Mouse (Mus musculus): ENCODE results near the gene Cpeb1. TPM values are rescaled to one million over a fixed set of nuclear protein-coding genes. Genes with fewer than 3 reads are reported as not detected.

Gene Cpeb1
- total and polyA plus RNA-seq, 3 experiments = 15.3 to 34.6 (median 26.2) TPM

DNA sequence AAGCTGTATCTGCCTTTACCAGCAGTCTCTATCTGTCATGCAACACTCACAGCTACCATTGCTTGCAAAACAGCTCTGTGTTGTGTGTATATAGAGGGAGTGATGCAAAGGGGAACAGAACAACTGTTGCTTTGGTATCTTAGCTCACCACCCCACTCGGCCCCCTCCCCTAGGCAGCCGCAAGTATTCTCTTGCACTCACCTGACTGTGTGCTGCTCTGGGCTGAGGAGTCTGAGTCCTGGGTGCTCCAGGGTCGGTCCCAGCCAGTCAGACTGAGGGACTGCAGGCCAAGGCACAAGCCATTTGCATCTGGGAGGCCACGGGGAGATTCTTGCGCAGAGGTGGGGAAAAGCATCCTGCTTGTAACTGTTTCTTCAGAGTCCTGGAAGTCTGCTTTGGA is 83.5 kb downstream of the Cpeb1 start:
- DNase-seq = no peak

DNA sequence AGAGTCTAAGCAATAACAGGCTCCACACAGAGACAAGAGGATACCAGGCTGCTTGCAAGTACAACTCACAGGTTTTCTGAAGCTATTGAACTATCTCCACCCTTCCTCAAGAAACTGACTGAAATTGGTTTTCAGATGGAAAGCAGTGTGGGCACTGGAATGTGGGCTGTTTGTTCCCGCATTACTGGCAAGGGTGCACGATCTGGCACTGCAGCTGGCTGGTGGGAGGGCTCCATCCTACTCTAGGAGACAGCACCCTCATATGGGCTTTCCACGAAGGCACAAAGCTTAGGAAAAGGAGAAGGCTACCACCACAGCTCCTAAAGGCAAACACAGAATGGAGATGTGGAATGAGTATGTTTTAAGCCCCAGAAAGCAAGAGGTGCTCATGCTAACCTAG is 85.5 kb downstream of the Cpeb1 start:
- no peak for DNase-seq

DNA sequence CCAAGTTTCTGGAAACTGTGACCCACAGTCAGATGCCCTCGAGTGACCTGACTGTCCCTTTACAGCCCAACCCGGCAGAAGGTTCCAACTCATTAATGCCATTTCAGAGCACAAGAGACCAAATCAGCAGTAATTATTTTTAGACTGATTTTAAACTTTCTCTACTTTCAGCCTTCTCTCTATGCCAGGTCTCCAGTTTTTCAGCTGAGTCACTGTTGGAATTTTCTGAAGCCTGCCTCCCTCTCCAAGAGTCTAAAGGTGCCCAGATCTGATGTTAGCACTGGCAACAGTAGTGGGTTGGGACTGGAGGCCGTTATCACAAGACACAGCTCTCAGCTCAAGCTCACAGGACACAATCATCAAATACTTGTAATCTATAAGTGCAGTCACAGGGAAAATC is 87.3 kb downstream of the Cpeb1 start:
- DNase-seq = no peak

DNA sequence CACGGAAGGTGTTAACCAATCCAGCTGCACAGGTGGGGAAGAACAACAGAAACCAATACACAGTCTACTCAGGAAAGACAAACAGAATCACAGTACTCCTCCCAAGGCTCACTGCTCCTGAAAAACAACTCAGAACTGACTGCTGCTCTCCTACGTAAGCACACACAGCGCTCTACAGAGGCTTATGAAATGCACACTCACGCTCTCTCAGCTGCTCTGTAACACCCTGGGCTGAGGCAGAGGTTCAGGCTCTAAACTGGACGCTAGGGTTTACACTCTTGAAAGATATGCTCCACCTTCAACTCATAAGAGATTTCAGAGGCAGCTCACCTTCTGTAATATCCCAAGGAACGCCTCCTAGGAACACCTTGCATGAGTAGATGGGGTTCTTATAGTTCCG is 98.3 kb downstream of the Cpeb1 start:
- DNase-seq = no peak

DNA sequence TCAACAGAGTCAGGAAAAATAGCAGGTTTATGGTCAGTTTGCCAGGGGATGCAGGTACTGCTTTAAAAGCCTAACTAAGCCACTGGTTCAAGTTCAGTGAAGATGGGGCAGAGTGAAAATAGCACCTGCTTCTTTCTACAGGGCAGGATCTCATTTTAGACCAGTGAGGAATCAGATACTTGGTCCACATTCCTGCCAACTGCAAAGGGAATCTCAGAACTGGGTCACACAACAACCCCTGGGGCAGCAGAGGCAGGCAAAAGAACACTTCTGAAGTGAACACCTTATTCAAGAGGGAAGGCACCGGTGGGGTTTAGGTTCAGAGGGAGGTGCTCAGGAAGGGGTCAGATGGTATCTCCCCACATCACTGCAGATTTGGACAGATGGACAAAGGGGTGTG is 98.9 kb downstream of the Cpeb1 start:
- DNase-seq = no peak

DNA sequence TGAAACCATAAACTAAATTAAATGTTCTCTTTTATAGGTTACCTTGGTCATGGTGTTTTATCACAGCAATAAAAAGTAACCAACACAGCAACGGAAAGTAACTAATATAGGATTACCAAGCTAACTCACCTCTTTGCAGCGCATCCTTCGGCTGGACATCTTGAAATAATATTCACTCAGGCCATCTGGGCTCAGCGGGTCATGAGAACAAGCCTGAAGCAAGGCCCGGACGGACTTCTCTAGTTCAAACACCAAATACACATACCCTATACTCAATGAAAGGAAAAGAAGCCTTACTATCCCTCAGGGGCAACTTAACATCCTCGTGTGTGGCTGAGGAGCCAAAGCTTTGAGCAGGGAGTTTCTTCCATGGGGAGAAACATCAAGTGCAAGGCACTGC is 99.5 kb downstream of the Cpeb1 start:
- DNase-seq = no peak

DNA sequence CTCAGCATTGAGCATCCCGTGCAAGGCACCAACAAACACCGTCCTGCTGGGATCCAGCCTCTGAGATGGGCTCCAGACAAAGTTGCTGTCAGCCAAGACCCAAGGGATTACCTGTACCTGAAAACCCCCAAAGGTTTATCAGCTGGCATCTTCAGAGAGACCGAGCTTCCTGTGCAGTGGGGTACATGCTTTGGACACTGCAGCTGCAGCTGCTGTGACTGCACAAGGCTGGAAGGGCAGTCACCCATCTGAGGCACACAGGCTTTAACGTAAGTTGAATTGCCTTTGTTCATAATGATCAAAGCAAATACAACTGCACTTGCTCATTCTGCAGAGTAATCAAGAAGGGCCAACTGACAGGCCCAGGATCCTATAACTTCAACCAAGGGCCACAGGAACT is 103.4 kb downstream of the Cpeb1 start:
- no peak for DNase-seq

DNA sequence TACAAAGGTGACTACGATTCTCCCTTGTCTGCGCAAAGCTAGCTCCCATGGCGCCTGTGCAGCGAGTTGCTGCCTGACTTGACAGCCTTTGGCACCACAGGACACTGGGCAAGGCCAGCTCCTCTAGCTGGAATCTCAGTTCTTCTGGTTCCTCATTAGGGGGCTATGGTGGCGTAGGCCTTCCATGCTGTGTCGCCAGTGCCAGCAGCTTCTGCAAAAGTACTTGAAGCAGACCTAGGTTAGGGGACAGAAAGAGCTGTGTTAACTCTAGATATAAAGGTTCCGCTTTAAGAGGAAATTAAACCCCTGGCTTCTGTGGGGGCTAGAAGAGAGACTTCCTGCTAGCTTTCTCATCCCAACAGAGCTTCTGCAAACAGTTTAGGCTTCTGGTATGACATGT is 107.1 kb downstream of the Cpeb1 start:
- no peak for DNase-seq

DNA sequence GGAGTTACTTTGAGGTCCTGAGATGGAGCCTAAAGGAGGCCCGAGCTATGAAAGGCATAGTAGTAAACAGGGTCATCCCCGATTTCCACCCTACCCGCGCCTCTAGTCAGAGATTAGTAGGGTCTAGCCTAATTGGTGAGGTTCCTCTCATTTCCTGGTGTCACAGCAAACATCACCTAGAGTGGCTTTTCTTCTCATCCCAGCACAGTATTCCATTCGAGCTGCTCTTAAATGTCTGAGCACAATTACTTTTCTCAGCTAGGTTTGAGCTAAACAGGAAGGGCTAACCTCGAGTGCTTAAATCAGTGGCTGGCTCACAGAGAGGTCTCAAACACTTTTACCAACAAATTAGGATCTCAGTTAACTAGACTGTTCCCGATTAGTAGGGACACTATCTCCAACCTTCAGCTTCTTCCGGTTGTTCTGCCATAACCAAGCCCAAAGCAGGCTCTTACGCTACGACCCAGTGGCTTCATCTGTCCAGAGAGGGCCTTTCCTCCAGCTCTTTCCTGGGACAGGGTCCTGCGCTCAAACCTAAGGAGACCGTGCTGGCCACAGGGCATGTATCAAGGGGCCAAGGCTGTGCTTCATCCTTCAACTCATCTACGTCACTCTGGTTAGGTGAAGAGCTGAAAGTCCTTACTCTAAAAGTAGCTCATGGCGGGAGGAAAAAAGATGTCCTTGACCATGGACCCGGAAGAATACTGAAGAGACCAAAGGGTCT is 109.7 kb downstream of the Cpeb1 start:
- DNase-seq = no peak

DNA sequence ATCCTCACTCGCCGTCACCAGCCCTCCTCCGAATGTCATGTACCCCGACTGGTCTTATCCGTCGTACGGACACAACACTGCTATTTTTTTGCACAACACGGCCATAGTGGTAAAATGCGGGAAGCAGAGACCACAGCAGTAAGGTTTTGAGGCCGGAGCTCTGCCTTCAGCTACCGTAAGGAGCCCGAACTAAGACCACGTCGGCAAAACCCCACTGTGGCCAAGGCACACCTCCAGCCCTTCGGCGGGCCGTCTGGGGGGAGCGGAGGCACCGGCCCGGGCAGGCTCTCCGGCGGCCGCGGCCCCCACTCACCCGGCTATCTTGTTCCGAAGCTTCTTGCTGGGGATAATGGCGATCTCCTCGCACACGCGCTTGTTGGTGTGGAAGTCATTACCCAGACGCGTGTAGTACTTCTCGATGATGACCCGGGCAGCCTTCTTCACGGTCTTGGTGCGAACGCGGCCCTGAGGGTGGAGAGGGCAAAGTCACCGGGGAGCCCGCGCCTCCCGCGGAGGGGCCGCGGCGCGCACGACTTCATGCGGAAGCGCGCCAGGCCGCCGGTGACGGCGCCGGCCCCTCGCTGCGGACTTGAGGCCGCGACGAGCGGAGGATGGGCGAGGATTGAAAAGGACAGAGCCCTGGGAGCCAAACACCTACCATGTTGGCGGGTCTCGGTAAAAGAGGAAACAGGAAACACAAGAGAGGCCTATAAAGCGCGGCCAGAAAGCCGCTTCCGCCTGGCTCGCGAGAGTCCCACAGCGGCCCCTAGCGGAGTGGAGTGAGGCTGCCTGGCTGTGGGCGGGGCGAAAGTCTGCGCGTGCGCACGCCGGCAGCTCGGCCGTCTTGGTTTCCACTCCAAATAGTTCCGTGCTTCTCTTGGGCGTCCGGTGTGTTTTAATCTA is 110.5 kb downstream of the Cpeb1 start, which contains the start of gene Rps17:
Rps17 (minus strand) TSS at position 711 of the 903 bp plus-strand sequence.
- DNase-seq = peak; percentile 98

DNA sequence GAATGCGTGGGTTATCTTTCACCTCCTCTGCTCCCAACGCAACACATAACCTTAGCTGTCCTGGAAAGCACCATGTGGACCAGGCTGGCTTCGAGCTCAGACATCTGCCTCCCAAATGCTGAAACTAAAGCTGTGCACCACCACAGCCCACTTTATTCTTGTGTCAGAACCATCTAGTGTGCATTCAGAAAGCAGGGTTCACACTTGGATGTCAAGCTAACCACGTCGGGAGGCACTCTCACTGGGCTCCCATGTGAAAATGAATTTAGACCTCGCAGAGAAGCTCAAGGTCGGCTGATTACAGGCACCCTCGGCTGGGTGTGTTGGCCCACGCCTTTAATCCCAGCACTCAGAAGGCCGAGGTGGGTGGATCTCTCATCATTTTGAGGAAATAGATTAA is 111.4 kb downstream of the Cpeb1 start:
- DNase-seq = peak; percentile 41

DNA sequence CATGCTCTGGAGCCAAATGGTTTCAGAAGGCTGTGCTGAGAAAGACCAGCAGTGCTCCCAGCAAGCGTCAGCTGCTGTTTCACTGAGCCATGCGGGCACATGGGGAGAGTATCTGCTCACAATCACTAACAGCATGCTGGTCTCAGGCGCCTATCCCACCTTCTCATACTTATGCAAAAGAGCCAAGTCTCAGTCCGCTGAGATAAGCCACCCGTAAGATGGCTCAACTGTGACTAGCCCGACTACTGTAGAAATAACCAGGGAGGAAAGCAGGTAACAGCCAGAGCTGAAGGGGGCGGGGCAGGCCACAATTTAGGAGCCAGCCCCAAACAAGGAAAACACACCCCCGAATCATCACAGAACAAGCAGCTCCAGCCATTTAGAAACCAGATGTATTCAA is 111.9 kb downstream of the Cpeb1 start:
- DNase-seq = no peak

DNA sequence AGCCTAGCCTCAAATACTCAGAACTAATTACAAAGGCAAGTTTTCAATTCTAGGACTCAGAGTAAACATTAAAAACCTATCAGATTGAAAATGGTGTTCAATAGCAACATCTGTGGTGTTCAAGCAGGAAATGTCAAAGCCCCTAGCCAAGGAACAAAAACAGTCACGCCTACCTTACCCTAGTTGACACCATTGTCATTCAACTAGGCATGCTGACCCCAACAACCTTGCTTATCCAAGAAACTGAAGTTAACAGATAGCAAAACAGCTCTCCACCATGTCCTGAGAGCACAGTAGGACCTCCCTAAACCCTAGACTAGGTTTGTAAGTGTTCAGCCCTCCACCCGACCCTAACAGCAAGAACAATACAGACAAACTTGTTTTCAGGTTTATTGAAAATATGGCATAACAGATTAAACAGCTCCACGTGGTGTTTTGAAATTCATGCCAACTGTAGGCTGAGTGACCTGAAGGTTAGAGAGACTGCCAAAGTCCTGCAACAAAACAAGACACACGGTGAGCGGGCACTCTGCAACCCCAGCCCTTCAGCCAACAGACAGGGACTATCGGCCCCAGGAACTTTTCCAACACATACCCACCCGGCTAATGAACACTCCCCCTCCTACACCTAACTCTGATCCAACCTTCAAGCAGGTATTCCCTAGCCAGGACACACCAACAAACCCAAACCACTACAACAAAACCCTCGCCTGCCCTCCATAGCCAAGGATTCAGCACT is 112.7 kb downstream of the Cpeb1 start:
- DNase-seq = no peak

DNA sequence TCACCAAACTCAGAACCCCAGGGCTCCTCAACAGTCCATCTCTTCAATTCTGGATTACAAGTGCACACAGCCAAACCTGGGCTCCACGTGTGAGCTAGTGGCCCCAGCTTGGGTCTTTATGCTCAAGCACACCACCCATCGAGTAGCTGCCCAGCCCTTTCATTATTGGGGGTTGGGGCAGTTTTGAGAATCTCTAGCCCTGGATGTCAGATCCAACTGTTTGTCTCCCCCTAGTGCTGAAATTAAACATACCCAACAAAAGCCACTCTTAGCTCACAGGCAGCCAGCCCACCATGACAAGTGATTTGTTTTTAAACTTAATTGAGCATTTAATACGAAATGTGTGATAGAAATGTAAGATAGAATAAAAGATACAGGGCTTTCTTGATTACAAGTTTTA is 113.7 kb downstream of the Cpeb1 start:
- no peak for DNase-seq

DNA sequence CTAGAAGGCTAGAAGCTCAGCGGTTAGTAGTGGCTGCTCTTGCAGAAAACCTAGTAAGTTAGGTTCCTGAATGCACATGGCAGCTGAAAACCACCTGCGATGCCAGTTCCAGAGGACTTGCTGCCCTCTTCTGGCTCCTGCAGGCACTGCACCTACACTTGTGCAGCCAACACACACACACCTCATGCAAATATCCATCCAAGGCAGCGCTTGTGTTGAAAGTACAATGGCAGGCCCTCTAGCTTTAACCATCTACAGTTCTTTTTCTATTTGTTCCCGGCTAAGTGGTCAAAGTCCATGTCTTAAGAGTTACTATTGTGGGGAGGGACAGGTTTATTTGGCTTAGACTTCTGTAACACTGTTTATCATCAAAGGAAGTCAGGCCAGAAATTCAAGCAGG is 115.5 kb downstream of the Cpeb1 start:
- DNase-seq = peak; percentile 46

DNA sequence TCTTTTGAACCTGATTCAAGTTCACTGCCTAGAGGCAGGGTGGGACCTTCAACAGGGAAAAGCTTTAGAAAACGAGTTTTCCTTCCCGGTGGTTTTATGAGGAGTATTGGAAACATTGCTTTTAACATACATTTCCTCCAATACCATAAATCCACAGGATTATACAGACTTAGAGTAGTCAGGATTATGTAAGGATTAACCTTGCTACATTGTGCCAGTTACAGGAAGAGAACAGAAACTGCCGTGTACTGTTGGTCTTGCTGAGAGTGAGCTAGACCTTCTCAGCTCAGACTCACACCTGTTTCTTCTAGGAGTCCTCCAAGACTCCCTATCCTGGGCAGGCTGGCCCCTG is 116.8 kb downstream of the Cpeb1 start:
- DNase-seq = no peak

DNA sequence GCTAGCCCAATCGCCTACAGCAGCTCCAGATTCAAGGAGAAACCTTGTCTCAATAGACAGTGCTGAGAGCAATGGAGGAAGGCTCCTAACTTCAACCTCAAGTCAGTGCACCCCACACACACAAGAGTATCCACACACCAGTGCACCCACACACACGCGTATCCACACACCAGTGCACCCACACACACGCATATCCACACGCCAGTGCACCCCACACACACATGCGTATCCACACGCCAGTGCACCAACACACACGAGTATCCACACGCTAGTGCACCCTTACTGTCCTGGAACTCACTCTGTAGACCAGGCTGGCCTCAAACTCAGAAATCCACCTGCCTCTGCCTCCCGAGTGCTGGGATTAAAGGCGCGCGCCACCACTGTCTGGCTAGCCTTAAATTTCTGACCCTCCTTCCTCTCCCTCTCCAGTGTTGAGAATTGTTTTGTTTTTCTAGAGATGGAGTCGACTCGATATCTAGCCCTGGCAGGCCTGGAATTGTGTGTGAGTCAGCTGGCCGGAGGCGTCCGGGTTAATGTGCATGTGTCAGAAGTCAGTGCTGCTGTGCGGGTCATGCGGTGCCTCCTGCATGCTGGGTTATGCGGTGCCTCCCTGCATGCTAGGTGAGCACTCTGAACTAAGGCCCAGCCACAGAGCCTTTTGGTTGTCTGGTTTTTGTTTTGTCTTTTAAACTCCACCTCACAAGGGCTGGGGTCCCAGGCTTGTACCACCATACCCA is 117.3 kb downstream of the Cpeb1 start:
- peak; percentile 62 for DNase-seq

DNA sequence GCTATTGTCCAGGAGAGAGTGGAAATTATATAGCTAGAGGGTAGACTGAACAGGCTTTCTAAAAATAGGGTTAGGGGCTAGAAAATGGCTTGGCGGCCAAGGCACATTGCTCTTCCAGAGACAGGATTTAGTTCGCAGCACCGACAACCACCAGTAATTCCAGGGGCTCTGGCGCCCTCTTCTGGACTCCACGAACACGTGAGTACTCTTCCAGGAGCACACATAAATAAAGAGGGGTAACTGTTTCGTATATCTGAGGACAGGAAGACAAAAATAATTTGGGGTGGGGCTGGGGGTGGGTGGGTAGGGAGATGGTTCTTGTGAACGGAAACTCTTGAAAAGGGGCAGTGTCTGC is 118.9 kb downstream of the Cpeb1 start:
- DNase-seq = peak; percentile 40

DNA sequence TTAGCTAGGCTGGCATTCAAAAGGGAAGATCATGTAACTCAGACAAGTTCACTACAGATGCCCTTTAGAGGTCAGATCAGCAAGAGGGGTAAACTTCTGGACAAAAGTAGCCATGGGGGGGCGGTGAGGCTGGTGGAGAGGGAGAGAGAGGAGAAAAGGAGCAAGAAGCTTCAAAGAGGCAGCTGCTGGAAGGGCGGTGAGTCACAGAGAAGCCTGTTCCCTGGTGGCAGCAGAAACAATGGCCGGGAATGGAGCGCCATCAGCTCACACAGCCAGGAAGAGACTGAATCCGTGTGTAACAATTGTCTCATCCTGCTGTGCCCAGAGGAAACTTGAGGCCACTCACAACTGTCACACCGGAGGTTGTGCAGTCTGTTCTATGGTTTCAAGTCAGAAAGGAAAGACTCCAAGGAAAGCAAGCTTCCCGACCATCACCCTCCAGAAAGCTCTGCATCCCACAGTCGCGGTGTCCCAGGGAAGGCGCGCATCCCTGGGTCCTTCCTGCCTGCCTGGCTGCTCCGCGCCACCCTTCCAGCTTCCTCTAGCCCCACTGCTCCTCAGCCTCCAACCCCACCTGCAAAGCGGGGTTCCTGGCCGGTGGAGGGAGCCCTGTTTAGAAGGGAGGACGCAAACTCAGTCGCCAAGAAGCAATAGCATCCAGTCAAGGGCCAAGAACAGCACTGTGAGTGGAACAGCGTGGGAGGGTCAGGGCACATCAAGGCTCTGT is 119.4 kb downstream of the Cpeb1 start:
- DNase-seq = peak; percentile 40

DNA sequence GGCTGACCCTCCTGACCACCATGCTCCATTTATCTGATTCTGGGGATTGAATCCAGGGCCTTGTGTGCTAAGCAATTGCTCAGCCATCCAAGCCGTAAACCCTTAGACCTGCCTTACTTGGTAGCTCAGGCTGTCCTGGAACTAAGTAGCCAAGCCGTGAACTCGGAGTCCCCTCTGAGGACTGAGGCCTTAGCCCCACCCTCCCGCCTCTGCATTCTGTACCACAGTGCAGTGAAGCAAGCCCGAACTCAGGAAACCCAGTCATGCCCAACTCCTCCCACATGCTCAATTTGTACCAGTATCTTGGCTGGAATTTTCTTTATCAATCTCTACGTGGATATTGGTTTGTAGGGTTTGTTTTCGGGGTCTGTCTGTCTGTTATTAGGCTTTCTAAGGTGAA is 123.4 kb downstream of the Cpeb1 start:
- DNase-seq = no peak

DNA sequence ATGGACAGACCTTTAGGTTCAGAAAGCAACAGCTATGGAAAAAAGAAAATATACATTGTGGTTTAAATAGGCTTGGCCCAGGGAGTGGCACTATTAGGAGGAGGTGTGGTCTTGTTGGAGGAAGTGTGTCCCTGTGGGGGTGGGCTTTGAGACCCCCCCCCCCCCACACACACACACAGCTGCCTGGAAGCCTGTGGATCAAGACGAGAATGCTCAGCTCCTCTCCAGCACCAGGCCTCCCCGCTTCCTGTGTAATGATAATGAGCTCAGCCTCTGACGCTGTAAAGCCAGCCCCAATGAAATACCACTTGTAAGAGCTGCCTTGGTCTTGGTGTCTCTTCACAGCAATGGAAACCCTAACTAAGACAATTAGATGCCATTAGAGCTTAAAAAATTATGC is 124.5 kb downstream of the Cpeb1 start:
- no peak for DNase-seq

DNA sequence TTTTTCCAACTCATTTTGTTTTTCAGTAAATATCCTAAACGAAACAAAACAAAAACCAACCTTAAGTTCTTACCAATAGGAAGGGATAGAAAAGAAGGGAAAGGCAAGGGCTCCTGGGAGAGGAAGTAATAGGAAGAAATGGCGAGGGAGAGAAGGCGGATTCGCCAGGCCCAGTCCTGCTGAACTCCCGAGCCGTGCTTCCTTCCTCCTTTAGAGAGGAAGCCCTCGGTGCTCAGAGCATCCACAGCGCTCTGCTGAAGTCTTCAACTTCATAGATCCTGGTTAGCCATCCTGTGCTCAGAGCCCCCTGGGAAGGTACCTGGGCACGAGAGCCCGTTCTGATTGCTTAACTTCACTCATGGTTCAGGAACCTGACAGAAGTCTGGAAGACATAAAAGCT is 127.6 kb downstream of the Cpeb1 start:
- no peak for DNase-seq

Measured in adrenal gland, adult 2 months (tissue).